ENCODE assay signal across 29 mouse cellular contexts in genomic region chr2:19511032-19511431, GRCm38 (mm10). TPM values are rescaled to one million over a fixed set of nuclear protein-coding genes. Genes with fewer than 3 reads are reported as not detected.
"Had no signal": no experiment of that assay in that cellular context is flagged by ENCODE, and none has a peak within 500 bp of the region (broad histone marks: within the 10 kb centered on the region; RNA-seq: fewer than 3 reads in every experiment).

No protein-coding gene starts in this region.

- ATAC-seq: liver, embryonic 12.5 days had no signal

- H3K4me1 ChIP-seq: kidney, embryonic 15.5 days; limb, embryonic 10.5 days; limb, embryonic 13.5 days; liver, embryonic 12.5 days; liver, embryonic 15.5 days; lung, embryonic 15.5 days; megakaryocyte, embryonic 14.5 days; neural tube, embryonic 12.5 days; stomach, embryonic 15.5 days had no signal

- H3K27me3 ChIP-seq: kidney, embryonic 15.5 days; limb, embryonic 13.5 days; liver, embryonic 12.5 days; liver, embryonic 15.5 days; megakaryocyte, embryonic 14.5 days; neural tube, embryonic 12.5 days; stomach, embryonic 15.5 days had no signal

- H3K9me3 ChIP-seq: kidney, embryonic 15.5 days; limb, embryonic 10.5 days; limb, embryonic 13.5 days; liver, embryonic 12.5 days; liver, embryonic 15.5 days; lung, embryonic 15.5 days; megakaryocyte, embryonic 14.5 days; neural tube, embryonic 12.5 days; stomach, embryonic 15.5 days had no signal

- H3K27ac ChIP-seq: kidney, embryonic 15.5 days; left cerebral cortex, adult 2 months; limb, embryonic 10.5 days; limb, embryonic 13.5 days; liver, embryonic 12.5 days; liver, embryonic 15.5 days; lung, embryonic 15.5 days; neural tube, embryonic 12.5 days; stomach, embryonic 15.5 days had no signal

- H3K36me3 ChIP-seq: kidney, embryonic 15.5 days; limb, embryonic 10.5 days; limb, embryonic 13.5 days; liver, embryonic 12.5 days; liver, embryonic 15.5 days; lung, embryonic 15.5 days; neural tube, embryonic 12.5 days; stomach, embryonic 15.5 days had no signal

- H3K4me3 ChIP-seq: kidney, embryonic 15.5 days; left cerebral cortex, adult 2 months; limb, embryonic 10.5 days; limb, embryonic 13.5 days; liver, embryonic 12.5 days; liver, embryonic 15.5 days; lung, embryonic 15.5 days; megakaryocyte, embryonic 14.5 days; neural tube, embryonic 12.5 days; stomach, embryonic 15.5 days had no signal

- DNase-seq: kidney, adult 8-10 months; kidney, postnatal 10 days; kidney, postnatal 36 days; layer of hippocampus, postnatal 36 days; liver; lung, adult 18-20 months; lung, postnatal 10 days; lung, postnatal 36 days; midbrain, embryonic 14.5 days; retina, postnatal 1 day; right cerebral cortex, postnatal 25 days; spleen, adult 18-20 months; thymus, postnatal 25 days had no signal

- H3K4me2 ChIP-seq: kidney, embryonic 15.5 days; limb, embryonic 13.5 days; liver, embryonic 12.5 days; liver, embryonic 15.5 days; lung, embryonic 15.5 days; midbrain, embryonic 11.5 days; neural tube, embryonic 12.5 days; stomach, embryonic 15.5 days had no signal

- H3K9ac ChIP-seq: kidney, embryonic 15.5 days; limb, embryonic 13.5 days; liver, embryonic 12.5 days; liver, embryonic 15.5 days; lung, embryonic 15.5 days; neural tube, embryonic 12.5 days; stomach, embryonic 15.5 days had no signal

RNA-seq across cellular contexts. Expression of gene 4921504E06Rik, which starts 42.7 kb away (rescaled TPM):
- total RNA-seq: layer of hippocampus, adult 8-10 months; layer of hippocampus, postnatal 10 days; layer of hippocampus, postnatal 36 days; left cerebral cortex, adult 2 months; left cerebral cortex, postnatal 10 days; neutrophil, adult 5-6 weeks had no signal
- polyA plus RNA-seq: kidney, embryonic 15.5 days; limb, embryonic 10.5 days; limb, embryonic 13.5 days; liver, embryonic 12.5 days; liver, embryonic 15.5 days; lung, embryonic 15.5 days; midbrain, embryonic 11.5 days; neural tube, embryonic 12.5 days; stomach, embryonic 15.5 days; thymus, postnatal 0 days had no signal
